Mouse (Mus musculus): Measurements from ENCODE around the gene Dcst1.
A peak's percentile ranks its signal among the peaks of the same experiment; 100 is the strongest.

Dcst1 gene

DNA sequence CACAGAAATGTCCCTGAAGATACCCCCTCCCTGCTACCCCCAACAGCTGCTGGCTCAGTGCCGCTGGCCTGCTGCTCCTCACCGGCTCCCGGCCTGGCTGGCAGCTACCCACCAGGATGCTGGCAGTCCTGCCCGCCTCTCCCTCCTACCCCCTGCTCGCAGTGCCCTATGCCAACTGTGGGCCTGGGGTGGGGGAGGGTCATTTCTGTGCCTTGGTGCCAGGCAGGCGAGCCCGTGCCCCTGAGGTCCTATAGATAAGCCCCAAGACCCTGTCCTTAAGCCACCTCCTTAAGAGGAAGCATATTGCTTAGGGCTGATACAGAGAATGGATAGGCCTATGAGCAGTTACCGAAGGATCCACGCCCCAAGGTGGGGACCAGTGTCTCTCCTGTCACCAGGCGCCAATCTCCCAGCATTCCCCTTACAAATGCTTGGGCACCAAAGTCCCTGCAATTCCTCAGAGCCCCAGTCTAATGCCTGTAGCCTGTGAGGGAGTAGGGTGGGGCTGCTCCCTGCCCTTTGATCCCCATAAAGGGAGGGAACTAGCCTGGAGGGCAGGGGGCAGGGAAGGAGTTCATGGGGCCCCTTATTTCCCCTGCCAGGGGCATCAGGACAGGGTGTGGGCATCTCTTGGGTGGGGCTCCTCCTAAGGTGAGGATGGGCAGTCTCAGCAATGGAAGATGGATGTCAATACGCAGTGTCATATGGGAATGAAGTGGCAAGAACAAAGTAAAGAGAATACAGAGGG is 23.3 kb upstream of the Dcst1 start:
- no peak for DNase-seq

DNA sequence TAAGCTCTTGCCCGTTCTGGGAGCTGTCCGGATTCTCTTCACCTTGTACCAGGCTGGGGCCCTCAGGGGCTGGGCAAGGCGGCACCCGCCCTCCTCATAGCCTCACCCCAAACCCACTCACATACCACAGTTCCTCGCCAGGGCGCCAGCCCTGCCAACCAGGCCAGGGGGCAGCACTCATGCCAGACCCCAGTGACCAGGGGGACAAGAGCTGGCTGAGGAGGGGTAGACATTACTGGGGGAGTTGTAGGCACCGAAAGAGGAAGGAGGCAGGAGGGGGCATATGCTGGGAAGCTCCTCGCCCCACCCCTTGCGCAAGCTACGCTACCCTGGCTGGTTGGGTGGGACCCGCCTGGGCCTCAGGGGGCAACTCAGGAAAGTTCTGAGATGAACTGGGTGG is 22.6 kb upstream of the Dcst1 start:
- no peak for DNase-seq

DNA sequence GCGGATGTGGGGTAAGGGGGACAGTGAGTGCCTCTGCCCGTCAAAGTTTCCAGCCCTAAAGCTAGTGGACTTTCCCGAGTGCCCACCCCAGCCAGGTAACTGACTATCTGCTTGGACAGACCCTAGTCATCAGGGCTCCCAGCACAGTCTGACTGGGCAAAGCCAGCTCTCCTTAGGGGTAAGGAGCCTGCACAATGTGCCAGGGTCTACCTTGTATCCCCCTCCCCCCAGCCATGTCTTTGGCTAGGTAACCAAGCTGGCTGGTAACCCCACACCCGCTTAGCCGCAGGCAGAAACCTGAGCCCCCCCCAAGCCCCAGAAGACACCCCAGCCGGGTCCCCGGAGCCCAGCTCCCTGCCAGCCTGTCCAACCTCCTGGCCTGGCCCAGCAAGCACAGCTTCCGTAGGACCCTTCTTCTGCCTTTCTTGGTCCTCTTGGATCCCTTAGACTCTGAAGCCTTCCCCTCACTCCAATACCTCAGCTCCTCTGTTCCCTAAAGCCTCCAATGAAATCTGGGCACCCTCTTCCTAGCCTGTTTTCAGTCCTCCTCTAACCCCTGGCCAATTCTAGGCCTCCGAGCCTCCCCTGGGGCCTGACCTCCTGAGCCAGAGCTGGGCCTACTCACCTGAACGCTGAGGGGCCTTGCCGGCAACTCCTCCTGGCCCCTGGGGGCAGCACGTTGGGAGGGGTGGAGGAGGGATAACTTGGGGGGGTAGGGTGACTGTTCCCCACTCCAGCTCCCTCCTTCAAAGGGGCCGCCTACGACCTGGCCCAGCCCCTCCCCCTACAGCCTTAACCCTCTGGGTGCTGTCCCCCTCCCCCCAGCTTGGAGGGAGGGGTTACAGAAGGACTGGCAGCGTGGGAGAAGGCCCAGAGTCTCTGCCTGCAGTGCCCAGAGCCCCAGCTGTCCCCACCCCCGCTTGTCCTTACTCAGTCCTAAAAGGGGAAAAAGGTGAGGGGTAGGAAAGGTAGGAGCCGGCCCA is 21.7 kb upstream of the Dcst1 start:
- no peak for DNase-seq

DNA sequence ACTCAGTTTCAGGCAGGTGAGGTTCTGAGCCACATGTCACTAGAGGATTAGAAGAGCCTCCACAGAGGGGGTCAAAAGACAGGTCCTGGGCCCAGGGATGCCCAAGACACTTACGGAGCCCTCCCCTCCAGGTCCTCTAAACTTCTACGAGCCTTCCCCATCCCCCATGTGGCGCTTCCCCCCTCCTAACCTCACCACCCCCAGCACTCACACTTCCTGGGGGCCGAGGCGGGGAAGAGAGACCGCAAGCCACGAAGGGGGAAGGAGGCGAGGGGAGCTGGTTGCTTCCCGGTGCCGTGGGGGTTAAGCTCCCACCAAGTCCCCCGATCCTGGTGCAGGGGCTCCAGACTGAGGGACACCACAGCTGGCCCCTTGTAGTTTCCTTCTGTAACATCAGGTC is 20.4 kb upstream of the Dcst1 start:
- no peak for DNase-seq

DNA sequence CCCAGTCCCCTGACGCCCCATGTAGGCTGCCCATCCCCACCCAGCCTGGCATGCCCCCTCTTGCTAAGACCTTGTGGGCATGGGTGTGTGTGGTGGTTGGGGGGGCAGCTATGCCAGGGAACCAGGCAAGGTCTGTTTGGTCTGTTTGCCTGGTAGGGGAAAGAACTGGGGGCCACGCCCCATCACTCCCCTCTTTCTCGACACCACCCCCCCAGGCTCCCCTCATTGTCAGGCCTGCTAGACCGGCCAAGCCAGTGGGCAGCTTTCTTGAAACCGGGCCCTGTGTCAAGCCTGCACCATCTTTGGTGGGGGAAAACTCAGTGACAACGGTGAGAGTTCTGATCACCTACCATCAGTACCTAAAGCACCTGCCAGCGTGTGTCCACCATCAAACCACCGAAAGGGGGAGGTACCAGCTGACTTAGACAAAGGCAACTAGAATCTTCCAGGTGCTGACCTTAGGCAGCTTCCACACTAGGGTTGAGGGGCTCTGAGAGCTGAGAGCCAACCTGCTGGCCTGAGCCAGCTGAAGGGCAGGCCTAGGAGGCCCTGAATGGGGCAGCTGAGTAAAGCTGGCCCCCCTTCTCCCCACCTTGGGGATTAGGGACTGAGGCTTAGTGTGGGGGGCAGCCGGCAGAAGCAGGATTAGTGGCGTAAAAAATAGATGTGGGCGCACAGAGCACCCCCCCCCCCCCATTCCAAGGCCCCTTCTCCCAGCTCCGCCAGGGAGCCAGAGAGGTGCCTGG is 19.5 kb upstream of the Dcst1 start:
- no peak for DNase-seq

DNA sequence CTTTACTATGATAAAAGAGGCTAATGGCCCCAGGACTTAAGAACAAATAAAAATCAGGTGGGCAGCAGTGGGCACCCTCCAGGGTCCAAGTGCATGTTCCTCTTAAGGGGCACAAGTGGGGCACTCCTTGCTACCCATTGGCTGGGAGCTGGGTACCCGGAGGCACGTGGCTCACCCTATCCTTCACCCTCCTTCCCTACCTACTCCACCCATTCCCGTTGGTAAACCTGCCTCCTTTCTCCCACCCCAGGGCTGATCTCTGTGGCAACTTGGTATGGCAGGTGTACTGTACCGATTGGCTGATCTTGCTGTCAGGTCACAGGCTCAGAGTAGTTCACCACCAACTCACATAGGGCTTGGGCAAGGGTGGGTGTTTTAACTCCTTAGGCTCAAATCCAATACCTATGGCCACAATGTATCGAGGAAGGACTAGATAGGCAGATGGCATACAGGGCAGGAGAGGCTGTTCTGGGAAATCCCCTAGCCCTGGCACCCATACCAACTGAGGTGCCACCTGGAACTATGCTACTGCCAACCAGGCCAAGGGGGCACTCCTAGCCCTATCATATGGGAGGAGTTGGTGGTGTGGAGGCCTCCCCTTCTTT is 18.7 kb upstream of the Dcst1 start:
- no peak for DNase-seq

DNA sequence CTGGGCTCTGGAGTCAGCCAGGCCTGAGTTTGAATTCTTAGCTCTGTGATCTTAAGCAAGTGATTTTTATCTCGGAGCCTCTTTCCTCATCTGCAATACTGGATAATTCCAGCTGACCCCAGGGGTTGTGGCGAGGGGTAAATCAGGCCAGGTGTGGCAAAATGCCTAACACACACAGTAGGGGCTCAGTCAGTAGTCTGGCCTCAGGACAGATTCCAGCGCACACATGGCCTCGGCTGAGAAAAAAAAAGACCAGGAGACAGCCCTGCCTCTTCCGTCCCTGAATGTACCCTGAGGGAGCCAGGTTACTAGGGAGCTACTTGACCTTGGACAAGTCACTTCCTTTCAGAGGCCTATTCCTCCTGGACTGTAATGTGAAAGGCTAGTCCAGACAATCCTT is 17.9 kb upstream of the Dcst1 start:
- no peak for DNase-seq

DNA sequence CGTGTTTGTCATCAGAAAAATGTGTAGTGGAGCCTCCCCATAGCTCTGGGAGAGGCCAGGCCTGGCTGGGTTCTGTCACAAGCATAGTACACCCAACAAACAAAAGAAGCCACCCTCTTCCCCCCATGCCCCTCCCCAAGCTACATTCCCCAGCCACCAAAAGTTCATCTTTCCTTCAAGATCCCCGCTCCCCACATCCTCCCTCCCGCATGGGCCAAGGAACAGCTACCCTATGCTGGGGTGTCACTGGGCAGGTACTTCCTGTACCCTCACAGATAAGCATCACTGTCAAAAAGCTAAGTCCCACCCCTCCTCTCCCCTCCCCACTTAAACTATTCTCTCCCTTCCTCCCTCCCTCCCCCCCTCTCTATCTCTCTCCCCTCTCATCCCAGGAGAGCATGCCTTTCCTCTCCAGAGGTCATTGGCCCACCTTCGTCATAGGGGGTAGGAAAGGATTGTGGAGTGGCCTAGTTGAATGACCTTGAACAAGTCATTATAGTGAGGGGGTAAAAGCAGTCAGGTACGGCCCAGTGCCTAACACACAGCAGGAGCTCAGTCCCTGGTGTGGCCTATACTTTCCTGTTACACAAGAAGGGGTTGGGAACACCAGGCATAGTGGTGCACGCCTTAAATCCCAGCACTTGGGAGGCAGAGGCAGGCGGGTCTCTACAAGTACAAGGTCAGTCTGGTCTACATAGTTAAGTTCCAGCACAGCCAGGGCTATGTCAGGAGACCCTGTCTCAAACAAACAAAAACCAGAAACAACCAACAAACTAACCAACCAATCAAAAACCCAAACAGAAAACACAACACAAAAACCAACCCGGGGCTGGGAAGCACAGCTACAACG is 17.2 kb upstream of the Dcst1 start:
- DNase-seq = no peak

DNA sequence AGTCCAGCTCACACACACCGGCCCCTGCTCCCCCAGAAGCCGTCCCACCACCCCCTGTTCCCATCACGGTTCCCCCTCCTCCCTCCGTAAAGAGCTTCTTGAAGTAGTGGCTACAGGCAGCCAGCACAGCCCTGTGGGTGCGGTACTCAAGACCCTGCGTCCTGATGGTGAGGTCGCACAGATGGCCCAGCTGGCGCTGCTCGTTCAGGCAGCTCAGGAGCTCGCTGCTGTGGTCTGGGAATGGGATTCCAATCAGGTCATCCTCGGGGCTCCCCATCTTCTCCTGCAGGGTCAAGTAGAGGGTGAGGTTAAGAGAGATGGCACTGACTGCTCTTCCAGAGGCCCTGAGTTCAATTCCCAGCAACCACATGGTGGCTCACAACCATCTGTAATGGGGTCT is 16.2 kb upstream of the Dcst1 start:
- DNase-seq = no peak

DNA sequence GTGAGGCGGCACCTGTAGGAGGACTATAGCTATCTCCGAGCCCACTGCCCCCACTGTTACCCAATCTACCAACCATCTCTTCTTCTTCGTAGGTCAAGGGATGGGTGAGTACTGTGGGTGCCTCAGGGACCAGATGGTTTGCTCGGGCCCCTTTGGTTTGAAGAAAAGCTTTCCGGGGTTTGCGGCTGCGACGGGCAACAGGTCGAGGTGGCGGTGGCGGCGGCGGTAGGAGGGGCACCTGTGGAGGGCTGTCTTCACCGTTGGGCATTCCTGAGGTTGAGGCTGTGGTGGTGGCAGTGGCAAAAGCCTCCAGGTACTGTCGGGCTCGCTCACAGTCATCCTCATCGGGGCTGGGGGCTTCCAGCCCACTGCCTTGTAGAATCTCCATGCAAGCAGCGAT is 15.7 kb upstream of the Dcst1 start:
- no peak for DNase-seq

DNA sequence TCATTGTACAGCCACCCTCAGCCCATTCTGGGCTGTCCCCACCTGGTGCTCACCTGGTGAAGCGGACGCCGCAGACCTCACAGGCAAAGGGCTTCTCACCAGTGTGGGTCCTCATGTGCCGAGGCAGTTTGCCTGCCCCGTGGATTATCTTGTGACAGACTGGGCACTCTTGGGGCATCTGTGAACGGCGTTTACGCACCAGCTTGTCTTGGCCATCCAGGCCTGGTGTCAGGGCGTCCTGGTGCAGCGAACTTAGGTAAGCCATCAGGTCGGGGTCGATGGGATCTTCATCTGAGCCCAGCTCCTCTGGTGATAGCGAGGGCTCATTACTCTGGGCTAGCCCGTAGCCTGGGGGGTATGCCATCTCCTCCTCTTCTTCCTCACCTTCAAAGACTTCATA is 15.2 kb upstream of the Dcst1 start:
- DNase-seq = no peak

DNA sequence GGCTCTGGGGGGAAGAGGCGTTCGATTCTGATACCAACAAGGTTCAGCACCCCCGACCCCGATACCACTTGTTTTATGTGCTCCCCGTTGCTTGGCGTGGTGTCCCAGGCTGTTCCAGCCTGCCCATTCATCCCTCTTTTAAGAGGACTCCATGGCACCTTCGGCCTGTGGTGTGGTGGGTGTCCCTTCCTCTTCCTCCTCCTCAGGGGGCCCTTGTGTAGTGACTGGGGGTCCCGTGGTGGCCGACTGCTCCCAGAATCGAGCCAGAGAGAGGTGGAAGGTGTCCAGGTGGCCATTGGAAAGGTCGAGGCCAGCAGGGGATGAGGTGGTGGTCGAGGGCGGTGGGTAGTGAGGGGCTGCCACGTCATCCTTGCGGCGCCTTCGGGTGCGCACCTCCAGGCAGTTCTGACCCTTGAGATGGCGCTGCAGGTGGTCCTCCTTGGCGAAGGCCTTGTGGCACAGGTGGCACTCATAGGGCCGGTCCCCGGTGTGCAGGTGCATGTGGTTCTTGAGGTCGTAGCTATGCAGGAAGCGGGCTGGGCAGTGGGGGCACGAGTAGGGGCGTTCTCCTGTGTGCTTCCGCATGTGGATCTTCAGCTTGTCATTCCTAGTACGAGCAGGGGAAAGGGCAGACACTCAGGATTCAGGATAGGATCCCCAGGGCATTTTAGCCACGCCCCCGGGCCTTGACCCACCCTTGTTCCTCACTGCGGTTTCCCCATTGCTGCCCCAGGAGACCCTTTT is 14.5 kb upstream of the Dcst1 start:
- no peak for DNase-seq

DNA sequence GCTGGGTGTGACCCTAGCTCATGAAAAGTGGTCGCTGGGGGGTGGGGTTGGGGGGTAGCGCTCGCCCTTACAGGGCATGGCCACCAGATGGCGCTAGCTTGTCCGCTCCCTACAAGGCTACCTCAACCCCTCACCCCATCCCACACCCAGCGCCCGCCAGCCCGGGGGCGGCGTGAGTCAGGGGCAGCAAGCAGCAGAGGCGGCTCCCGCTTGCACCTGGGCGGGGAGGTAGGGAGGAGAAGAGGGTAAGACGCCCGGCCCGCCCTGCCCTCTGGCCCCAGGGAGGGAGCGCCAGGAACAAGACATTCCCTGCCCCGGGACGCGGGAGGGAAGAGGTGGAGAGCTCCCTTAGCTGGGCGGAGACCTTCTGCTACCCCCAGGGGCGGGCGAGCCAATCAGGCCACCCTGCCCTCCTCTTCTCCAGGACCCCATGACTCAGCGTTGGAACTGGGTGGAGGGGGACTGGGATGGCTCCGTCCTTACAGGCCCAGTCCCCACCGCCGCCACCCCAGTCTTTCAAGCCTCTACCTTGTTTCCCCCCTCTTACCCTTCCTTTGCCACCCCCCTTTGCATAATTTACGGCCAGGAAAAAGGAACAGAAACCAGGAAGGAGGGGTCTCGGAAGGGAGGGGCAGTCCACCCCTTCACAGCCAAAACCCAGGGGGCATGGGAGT is 13.5 kb upstream of the Dcst1 start:
- DNase-seq = peak; percentile 89

DNA sequence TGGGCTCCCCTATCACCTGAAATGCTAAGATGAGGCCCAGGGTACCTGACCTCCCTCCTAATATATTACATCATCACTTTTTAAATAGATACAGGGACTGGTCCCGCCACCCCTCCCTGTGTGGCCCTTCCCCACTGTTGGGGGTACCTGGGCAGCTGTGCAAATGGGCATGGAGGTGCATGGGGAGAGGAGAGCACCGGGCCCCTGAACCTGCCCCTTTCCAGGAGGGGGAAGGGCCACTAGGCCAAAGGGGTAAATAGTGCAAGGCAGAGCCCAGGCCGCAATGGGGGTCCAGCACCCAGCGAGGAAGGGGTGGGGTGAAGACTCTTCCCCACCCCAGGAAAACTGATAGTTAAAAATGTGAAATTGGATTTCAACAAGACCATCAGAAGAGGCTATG is 12.8 kb upstream of the Dcst1 start:
- no peak for DNase-seq

DNA sequence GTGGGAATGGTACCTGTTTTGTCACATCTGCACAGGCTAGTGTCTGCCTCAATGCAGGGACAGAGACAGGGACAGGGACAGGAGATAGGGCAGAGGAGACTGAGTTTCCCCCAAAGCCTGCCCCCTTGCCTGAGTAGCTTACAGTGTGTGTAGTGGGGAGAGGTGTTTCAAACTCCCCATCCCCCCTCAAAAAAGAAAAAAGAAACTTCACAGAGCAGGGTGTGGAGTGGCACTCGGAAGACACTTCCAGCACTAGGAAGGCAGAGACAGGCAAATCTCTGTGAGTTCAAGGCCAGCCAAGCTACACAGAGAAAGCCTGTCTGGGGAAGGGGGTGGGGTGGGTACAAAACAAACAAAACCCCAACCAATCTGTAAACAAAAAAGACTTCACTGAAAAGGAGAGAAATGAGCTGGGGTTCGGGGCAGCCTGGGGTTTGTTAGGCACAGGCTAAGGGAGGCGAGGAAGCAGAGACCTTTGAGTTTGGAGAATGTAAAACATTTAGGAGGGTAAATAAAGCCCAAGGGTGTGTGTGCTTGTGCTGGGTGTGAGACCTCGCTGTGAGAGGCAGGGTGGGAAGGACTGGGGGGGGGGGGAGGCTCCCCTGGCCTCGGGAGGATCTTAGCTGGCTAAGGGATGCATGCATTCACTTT is 8.7 kb upstream of the Dcst1 start:
- no peak for DNase-seq

DNA sequence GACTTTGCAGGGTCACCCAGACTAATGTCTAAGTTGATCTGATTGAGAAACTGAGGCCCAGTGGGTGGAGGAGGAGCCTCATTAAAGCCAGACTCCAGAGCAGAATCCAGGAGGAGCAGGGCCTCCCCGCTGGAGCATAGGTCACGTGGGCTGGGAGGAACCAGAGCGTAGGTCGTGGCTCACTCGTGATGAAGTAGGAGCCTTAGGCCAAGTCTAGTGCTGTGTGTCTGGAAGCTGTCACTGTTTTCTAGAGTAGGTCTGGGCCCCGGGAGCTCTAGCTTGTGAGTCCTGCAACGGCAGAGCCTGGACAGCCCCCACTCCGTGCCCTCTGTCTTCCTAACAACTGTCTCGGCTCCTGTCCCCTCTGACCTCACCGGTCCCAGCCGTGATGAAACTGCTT is 2.3 kb upstream of the Dcst1 start:
- no peak for DNase-seq

DNA sequence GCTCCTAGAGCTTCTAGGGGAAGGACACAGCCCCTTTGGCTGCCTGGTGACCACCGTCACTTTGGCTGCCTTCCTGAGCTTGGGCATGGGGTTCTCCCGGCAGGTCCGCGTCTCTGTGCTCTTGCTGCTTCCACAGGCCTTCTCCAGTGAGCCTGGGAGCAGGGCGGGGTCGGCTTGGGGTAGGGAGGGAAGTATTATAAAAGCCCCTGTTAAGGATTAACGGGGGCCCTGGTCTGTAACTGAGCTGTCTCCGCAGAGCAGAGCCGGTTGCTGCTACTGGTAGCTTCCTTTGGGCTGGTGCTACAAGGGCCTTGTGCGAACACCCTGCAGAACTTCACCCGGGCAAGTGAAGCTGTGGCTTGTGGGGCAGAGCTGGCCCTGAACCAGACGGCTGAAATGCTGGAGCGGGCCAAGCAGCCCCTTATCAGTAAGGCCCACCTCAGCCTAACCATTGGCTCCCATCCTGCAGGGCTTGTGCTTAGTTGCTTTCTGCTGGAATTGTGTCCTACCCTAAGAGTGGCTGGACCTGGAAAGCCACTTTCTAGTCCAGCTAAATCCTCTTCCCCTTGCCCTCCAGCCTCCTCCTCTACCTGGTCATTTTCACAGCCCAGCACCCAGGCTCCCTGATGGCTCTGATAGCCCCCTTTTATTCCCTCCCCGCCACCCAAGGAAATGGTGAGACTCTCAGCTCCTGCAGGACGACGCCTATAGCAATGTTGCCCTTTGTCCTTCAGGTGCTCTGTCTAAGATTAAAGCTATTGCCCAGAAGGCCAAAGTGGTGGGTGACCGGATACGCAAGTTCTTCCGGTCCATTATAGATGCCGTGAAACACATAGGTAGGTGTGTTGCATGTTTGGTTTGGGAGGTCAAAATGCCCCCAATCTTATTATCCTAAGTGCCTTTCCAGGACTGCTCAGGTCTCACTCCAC is 697 bp upstream of the Dcst1 start:
- no peak for DNase-seq

DNA sequence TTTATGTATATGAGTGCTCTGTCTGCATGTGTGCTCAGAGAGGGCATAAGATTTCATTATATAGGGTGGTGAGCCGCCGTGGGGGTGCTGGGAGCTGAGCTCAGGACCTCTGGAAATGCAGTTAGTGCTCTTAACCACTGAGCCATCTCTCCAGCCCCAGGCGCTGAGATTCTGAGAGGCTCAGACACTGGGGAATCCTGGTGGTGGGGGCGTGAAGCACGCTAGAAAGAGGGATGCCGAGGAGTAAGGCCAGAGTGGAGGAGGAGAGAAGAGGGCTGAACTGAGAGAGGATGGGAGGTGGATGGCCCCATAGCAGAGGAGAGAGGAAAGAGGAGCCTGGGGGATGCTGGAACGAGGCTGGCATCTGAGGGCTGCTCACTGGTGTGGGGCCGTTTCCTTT is 422 bp downstream of the Dcst1 start:
- DNase-seq = no peak

DNA sequence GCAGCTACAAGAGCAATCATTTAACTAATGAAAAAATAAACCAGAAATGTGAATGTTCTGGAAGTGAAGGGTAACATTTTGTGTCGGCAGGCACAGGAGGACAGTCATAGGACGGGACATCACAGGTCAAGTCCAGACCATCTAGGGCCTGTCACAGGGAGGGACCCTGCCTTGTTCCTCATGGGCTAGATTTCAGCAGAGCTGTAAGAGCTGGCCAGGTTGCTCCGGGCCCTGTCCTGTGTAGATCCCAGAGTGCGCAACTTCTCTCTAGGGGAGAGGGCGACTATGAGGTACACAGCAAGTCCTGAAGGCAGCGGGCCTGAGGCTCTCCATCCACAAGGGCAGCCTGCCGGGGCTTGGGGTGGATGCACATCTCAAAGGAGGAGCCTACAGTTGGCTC is 3.4 kb downstream of the Dcst1 start, which contains the start of gene Dcst2:
Dcst2 (plus strand) TSS at position 301 of the 400 bp plus-strand sequence.
- no peak for DNase-seq
